In genomic region chr1:180319895-180320294, GRCm38 (mm10) we compare ENCODE assay signal across 17 mouse cellular contexts. TPM values are rescaled to one million over a fixed set of nuclear protein-coding genes. Genes with fewer than 3 reads are reported as not detected.
DNase-seq lines count a peak whose midpoint lies in the region; ATAC-seq lines count a peak whose summit lies in the region.
"Had no signal": no experiment of that assay in that cellular context is flagged by ENCODE, and none has a peak within 500 bp of the region (broad histone marks: within the 10 kb centered on the region; RNA-seq: fewer than 3 reads in every experiment).

No protein-coding gene starts in this region.

- peak; percentile 56; the same call in 1 of the 2 replicates for ATAC-seq in intestine, embryonic 14.5 days (replicated peaks; ENCODE audit: low FRiP score, low TSS enrichment, low read depth)
- no peak for ATAC-seq in intestine, embryonic 16.5 days
- ATAC-seq in embryonic facial prominence, embryonic 13.5 days (ENCODE audit: insufficient number of reproducible peaks, insufficient read depth, low FRiP score, low TSS enrichment, low read depth) = 0 out of 2 replicates have a peak, but pooled peaks have one; percentile 59
- ATAC-seq: hindbrain, postnatal 0 days; lung, postnatal 0 days had no signal

- no peak overlapping the region for H3K4me2 ChIP-seq in intestine, embryonic 14.5 days (ENCODE audit: low read length)
- H3K4me2 ChIP-seq in intestine, embryonic 16.5 days (ENCODE audit: low read depth, low read length) = no peak overlapping the region
- H3K4me2 ChIP-seq in embryonic facial prominence, embryonic 13.5 days = peak overlapping the region; percentile 33

- no peak overlapping the region for H3K27ac ChIP-seq in intestine, embryonic 14.5 days (ENCODE audit: low read depth)
- H3K27ac ChIP-seq in intestine, embryonic 16.5 days (ENCODE audit: low read length) = no peak overlapping the region
- no peak overlapping the region for H3K27ac ChIP-seq in embryonic facial prominence, embryonic 13.5 days
- H3K27ac ChIP-seq: hindbrain, postnatal 0 days; left cerebral cortex, adult 2 months had no signal

- no peaks in the 10 kb centered on the region for H3K27me3 ChIP-seq in intestine, embryonic 14.5 days (replicated peaks; ENCODE audit: control insufficient read depth, insufficient read depth, low read length)
- no peaks in the 10 kb centered on the region for H3K27me3 ChIP-seq in intestine, embryonic 16.5 days (replicated peaks; ENCODE audit: control insufficient read depth, insufficient read depth, low read length)
- no peaks in the 10 kb centered on the region for H3K27me3 ChIP-seq in embryonic facial prominence, embryonic 13.5 days

- H3K9me3 ChIP-seq in intestine, embryonic 14.5 days (ENCODE audit: control insufficient read depth, low read length) = no peaks in the 10 kb centered on the region
- no peaks in the 10 kb centered on the region for H3K9me3 ChIP-seq in intestine, embryonic 16.5 days (ENCODE audit: control insufficient read depth, low read length)
- no peaks in the 10 kb centered on the region for H3K9me3 ChIP-seq in embryonic facial prominence, embryonic 13.5 days

- 9% methylated on average over 10 of the region's 10 CpGs for WGBS in intestine, embryonic 14.5 days
- 17% methylated on average over 10 of the region's 10 CpGs for WGBS in intestine, embryonic 16.5 days
- 7% methylated on average over 10 of the region's 10 CpGs for WGBS in embryonic facial prominence, embryonic 13.5 days

- H3K9ac ChIP-seq in intestine, embryonic 14.5 days (ENCODE audit: low read length) = no peak overlapping the region
- no peak overlapping the region for H3K9ac ChIP-seq in intestine, embryonic 16.5 days (ENCODE audit: low read depth, low read length)
- no peak overlapping the region for H3K9ac ChIP-seq in embryonic facial prominence, embryonic 13.5 days

- no peaks in the 10 kb centered on the region for H3K4me1 ChIP-seq in intestine, embryonic 14.5 days (replicated peaks; ENCODE audit: control insufficient read depth, insufficient read depth, low read length)
- H3K4me1 ChIP-seq in intestine, embryonic 16.5 days (ENCODE audit: control insufficient read depth, insufficient read depth, low read length) = no peaks in the 10 kb centered on the region
- H3K4me1 ChIP-seq in embryonic facial prominence, embryonic 13.5 days = peaks cover 5% of the 10 kb centered on the region; the same call in 1 of the 2 replicates

- no peak overlapping the region for H3K4me3 ChIP-seq in intestine, embryonic 14.5 days (ENCODE audit: low read depth, low read length)
- H3K4me3 ChIP-seq in intestine, embryonic 16.5 days (ENCODE audit: low read length) = no peak overlapping the region
- no peak overlapping the region for H3K4me3 ChIP-seq in embryonic facial prominence, embryonic 13.5 days
- H3K4me3 ChIP-seq: erythroblast, embryonic 14.5 days; left cerebral cortex, adult 2 months had no signal

- no peak for DNase-seq in intestine, embryonic 14.5 days (ENCODE audit: low spot score)
- DNase-seq in retina, postnatal 1 day = peak; percentile 53
- no peak for DNase-seq in retina, embryonic 14.5 days (ENCODE audit: low spot score)
- peak; percentile 77 for DNase-seq in yolk sac, embryonic 10.5 days (ENCODE audit: low spot score)
- no peak for DNase-seq in lung, postnatal 4 days
- no peak for DNase-seq in layer of hippocampus, adult 9-10 months (ENCODE audit: low spot score)
- DNase-seq: adrenal gland, postnatal 25 days; cerebellum, postnatal 10 days; heart, adult 11 months; heart, postnatal 10 days; midbrain, embryonic 14.5 days had no signal

- H3K36me3 ChIP-seq in intestine, embryonic 14.5 days (ENCODE audit: control insufficient read depth, insufficient read depth, low read length) = no peaks in the 10 kb centered on the region
- no peaks in the 10 kb centered on the region for H3K36me3 ChIP-seq in intestine, embryonic 16.5 days (ENCODE audit: control insufficient read depth, insufficient read depth, low read length)
- no peaks in the 10 kb centered on the region for H3K36me3 ChIP-seq in embryonic facial prominence, embryonic 13.5 days

RNA-seq across cellular contexts. Expression of gene Itpkb, which starts 10.4 kb away (rescaled TPM):
- polyA plus RNA-seq in intestine, embryonic 14.5 days (2014; fragmentation: Nextera tagmentation; extraction: Ambion mirVana) = 6.7 and 8.3 TPM in 2 replicates
- polyA plus RNA-seq in intestine, embryonic 16.5 days (2015; fragmentation: Nextera tagmentation; extraction: Ambion mirVana) = 5.1 TPM in 2 replicates
- 11.2 and 12.2 TPM in 2 replicates for polyA plus RNA-seq in embryonic facial prominence, embryonic 13.5 days (2015; fragmentation: Nextera tagmentation; extraction: Ambion mirVana)

RNA-seq across cellular contexts. Expression of gene Psen2, which starts 56.7 kb away (rescaled TPM):
- polyA plus RNA-seq in intestine, embryonic 14.5 days (2014; fragmentation: Nextera tagmentation; extraction: Ambion mirVana) = 13.9 and 15.6 TPM in 2 replicates
- polyA plus RNA-seq in intestine, embryonic 16.5 days (2015; fragmentation: Nextera tagmentation; extraction: Ambion mirVana) = 22.6 and 25.2 TPM in 2 replicates
- 9.4 and 11.3 TPM in 2 replicates for polyA plus RNA-seq in embryonic facial prominence, embryonic 13.5 days (2015; fragmentation: Nextera tagmentation; extraction: Ambion mirVana)

Comparison
In these comparisons a context has a peak if more than half of its experiments do, and no peak if none do; other contexts are left out.
1. DNase-seq: peak in retina, postnatal 1 day (single experiment) and yolk sac, embryonic 10.5 days (single experiment); none in intestine, embryonic 14.5 days (single experiment), retina, embryonic 14.5 days (single experiment), lung, postnatal 4 days (0 of 2) and layer of hippocampus, adult 9-10 months (single experiment).